Mouse (Mus musculus) gastrocnemius, adult 2 months (tissue): ENCODE results near the gene Hivep3. TPM values are rescaled to one million over a fixed set of nuclear protein-coding genes. Genes with fewer than 3 reads are reported as not detected.

ENCODE experiments used
- DNase-seq: peaks from one replicate; pipeline ENCODE4 v3.0.0; 2022
- H3K27ac ChIP-seq: fragments of 200-600 bp; 2 replicates; pipeline ENCODE4 v1.8.1; 2022; ENCODE audit warnings: mild to moderate bottlenecking
- H3K4me3 ChIP-seq: fragments of 200-600 bp; 2 replicates; pipeline ENCODE4 v1.8.1; 2022; ENCODE audit warnings: mild to moderate bottlenecking, moderate library complexity
- CTCF ChIP-seq: fragments of 200-600 bp; IDR thresholded peaks from 2 replicates; pipeline ENCODE4 v1.8.1; 2022; ENCODE audit warnings: antibody characterized with exemption, mild to moderate bottlenecking, moderate library complexity
- intact Hi-C: fragments of 180-260 bp; cut with DNase I; formaldehyde crosslinking; loops from one replicate; pipeline ENCODE4 v1.15.1; 2025
- total RNA-seq, 2 experiments: library from RNA; stranded (reverse); gene quantifications; 2 replicates each; pipeline ENCODE4 v1.2.3; 2021

Gene Hivep3
- total RNA-seq, 2 experiments from 2014 or later, result 1.7 to 3.5 TPM

DNA sequence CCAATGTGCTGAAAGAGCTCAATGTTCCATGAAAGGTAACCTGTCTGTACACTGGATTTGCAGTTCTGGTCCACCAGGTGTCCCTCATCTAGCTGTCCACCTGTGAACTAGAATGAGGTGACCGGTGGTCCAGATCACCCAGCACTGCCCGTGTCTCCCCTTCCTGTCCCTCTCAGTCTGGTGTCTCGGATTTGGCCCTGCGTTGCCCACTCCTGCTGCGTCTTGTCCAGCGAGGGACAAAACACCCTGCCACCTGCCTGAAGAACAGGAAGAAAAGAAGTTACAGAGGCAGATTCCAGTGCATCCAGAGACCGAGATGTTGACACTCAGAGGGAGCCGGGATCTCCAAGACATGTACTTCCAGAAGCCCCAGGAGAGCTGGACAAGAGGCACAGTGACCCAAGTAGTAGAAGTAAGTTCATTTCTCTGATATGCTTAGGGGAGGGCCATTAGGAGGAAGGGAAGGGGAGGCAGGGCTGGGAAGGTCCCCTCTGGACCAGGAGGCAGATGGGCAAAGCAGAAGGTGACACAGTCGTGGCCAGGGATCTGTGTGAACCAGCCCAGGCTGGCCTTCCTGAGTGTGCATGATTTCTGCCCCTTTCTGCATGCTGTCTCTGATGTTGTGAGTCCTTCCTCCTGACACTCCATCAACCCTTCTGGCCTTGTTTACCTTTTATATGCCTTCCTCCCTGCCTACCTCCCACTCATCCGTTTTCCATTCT, 138.4 kb downstream of the Hivep3 start:
- no peak for DNase-seq
- intact Hi-C loops, result no loop called here
- Histone ChIP-seq H3K27ac (no peak overlapping the region), H3K4me3 (no peak overlapping the region)
- no peak for TF ChIP-seq CTCF

DNA sequence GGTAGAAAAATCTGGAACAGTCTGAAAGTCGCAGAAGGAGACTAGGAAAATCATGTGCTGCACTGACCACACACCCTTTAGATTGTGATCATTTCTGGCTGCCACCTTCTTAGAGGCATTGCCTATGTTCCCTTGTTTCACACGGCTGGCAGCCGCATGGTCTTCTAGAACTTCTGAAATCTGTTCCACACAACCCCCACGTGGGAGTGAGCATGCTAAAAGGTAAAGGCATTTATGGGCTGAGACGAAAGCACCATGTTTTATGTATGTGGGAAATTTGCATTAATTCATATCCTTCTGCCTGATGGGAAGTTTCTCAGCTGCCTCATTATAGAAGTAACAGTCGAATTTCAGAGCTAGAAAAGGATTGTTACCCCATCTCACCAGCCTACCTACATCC, 140.4 kb downstream of the Hivep3 start:
- no peak overlapping the region for H3K27ac ChIP-seq
- no peak for TF ChIP-seq CTCF
- H3K4me3 ChIP-seq, result no peak overlapping the region
- intact Hi-C loops, result no loop called here
- DNase-seq, result no peak

DNA sequence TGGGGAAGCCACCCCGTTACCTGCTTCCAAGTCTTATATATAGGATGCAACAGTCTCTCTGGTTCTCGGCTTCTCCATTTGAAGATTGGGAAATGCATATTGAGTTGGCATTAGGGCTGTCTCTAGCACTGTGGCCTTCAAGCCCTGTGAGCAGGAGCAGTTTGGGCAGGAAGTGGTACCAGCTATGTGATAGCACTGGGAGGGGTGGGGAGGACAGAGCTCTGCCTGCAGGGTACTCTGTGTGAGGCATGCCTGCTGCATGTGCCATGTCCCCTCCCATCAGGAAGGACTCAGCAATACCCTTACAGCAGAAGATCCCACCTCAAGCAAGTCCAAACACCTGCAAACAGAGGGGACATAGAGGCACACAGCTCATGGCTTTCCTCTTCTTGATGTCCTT, 142.0 kb downstream of the Hivep3 start:
- no peak overlapping the region for H3K27ac ChIP-seq

DNA sequence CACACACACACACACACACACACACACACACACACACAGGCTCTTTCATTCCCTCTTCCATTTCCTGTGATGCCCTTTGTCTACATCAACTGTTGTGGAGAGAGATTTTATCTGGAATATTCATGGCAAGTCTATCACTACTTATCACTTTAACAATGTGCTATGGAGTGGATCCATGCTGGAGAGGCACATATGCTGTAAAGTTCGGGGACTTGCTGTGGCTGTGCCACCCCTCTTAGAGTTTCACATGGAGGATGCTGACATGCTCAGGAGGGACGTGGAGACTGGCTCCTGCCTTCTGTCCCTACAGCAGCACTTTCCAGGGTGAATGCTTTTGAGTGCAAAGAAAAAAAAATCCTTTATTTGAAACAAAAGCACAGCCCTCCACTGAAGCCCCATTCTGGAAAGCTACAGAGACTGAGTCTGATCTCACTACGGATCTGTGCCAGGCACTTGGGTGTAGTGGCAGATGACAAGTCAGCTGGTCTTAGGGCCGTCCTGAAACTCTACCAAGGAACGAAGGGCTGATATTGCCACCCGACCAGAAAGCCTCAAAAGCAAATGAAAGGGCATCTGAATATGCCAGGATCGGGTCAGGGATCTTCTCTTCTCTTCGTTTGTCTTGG, 143.1 kb downstream of the Hivep3 start:
- H3K27ac ChIP-seq, result no peak overlapping the region
- no peak for DNase-seq
- TF ChIP-seq CTCF, result no peak
- intact Hi-C loops, result no loop called here
- H3K4me3 ChIP-seq, result no peak overlapping the region

More for the DNA sequence above, 142.0 kb downstream of the Hivep3 start:
- H3K4me3 ChIP-seq, result no peak overlapping the region
- intact Hi-C loops, result no loop called here
- TF ChIP-seq CTCF, result no peak
- no peak for DNase-seq

DNA sequence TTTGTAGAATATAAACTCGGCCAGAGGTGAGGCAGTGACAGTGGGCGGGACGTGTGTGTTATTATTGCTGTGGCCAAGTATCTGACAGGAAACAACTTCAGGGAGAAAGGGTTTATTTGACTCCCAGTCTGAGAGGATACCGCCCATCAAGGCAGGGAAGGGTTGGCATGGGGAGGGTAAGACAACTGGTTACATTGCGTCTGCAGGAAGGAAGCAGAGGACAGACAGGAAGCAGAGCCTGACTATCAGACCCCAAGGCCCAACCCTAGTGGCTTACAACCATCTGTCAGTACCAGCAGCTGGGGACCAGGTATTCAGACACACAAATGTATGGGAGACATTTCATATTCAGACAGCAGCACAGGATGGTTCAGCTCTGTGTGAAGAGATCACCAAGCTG, 144.6 kb downstream of the Hivep3 start:
- DNase-seq, result no peak
- Histone ChIP-seq H3K27ac (no peak overlapping the region), H3K4me3 (no peak overlapping the region)
- intact Hi-C loops, result no loop called here
- TF ChIP-seq CTCF, result no peak

DNA sequence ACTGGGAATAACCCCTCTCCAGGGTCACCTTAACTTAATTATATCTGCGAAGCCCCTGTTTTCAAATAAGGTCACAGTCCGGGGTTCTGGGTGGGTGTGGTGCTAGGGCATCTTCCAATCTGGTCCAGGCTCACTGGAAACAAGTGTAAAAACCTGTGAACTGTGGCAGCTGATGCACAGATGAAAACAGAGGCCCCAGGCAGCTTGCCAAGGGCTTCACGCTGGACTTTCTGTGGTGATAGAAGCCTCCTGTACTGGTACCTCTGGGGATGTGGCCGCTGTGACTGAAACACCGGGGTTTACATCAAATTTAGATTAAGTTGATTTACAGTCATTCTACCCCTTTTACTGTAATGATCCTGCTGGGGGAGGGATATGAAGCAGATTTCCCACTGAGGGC, 146.1 kb downstream of the Hivep3 start:
- no peak for TF ChIP-seq CTCF
- DNase-seq, result no peak
- intact Hi-C loops, result no loop called here
- H3K27ac ChIP-seq, result no peak overlapping the region
- H3K4me3 ChIP-seq, result no peak overlapping the region

DNA sequence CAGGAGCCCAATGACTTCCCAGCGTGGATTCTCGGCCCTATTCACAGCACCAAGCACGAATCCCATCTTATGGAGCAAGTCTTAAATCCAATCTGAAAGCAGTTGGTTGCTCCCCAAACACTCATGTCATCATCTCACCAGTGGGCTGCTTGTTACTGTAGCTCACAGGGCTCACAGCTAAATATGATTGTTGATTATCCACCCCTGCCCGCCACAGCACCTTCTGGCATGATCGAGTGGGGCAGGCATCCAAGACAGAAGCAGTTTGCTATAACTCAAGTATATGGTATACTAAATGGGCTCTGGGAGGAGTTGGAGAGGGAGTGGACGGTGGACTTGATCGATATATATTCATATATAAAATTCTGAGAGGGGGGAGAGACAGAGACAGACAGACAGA, 146.7 kb downstream of the Hivep3 start:
- intact Hi-C loops, result no loop called here

DNA sequence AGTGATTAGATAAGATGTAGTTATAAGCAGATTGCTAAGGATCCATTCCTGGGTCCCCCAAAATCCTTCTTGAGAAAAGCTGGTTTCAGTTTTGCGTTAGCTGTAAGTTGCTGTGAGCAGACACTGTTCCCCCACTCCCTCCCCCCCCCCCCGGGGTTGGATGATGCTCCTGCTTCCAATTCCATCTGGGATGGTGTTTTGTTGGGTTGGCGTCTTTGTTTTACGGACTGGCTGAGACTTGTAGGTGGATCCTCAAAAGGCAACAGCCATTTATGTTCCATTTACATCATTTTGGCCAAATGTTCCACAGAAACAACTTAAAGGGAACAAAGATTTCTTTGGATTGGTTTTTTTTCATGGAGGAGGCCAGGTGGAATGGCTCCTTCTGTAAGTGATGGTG, 147.7 kb downstream of the Hivep3 start:
- DNase-seq, result no peak
- intact Hi-C loops, result no loop called here
- Histone ChIP-seq H3K27ac (no peak overlapping the region), H3K4me3 (no peak overlapping the region)
- TF ChIP-seq CTCF, result no peak

More for the DNA sequence above, 146.7 kb downstream of the Hivep3 start:
- no peak for TF ChIP-seq CTCF
- no peak overlapping the region for H3K27ac ChIP-seq
- no peak for DNase-seq
- no peak overlapping the region for H3K4me3 ChIP-seq

DNA sequence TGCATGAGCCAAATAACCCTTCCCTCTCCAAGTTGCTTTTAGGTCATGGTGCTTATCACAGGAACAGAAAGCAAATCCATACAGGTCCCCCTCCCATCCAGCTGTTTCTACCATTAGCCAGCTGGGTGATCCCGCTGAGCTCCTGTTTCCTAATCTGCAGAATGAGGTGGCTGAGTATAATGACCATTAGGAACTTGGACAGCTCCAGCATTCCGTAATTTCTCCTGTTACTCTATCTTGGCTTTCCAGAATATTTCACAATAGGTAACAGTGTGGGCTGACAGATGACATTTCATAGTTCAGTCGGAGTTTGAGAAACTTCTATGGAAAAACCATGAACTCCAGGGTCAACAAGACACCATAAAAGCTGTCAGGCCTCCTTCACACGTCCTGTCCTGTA, 148.8 kb downstream of the Hivep3 start:
- H3K4me3 ChIP-seq, result no peak overlapping the region
- intact Hi-C loops, result no loop called here

DNA sequence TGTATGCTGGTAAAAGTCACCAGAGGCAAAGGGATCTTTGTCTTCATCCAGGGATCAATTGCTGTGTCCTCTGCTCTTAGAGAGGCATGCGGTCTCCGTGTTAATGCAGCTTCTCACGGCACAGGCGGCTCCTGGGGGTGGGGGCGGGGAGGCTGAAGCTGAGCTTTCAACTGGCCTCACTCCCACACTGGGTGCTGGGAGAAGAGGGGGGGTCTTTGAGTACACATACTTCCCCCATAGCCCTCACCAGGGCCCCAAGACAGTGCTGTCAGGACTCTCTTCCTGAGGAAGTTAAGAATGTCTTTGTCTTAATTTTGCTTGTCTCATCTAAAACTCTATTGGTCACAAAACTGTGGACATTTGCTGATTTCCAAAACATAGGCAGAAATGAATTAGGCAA, 149.2 kb downstream of the Hivep3 start:
- intact Hi-C loops, result no loop called here
- DNase-seq, result no peak
- Histone ChIP-seq H3K4me3 (no peak overlapping the region), H3K27ac (no peak overlapping the region)
- no peak for TF ChIP-seq CTCF

More for the DNA sequence above, 148.8 kb downstream of the Hivep3 start:
- DNase-seq, result no peak
- no peak overlapping the region for H3K27ac ChIP-seq
- no peak for TF ChIP-seq CTCF

DNA sequence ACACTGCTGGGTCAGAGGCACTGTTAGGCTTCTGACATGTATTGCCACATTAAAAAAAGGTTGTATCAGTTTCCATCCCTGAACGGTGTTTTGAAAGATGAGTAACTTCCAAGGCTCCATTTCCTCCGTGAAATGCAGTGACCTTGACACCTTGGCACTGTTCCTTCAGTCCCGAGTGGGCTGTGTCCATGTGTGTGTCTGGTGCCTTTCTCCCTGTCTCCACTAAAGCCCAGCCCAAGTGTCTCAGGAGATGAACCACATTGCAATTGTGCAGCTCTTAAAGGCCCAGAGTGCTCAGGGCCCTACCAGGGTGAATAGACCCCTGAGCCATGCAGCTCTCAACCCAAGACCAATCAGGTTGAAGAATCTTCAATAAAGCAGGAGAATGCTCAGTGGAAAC, 153.0 kb downstream of the Hivep3 start:
- Histone ChIP-seq H3K27ac (no peak overlapping the region), H3K4me3 (no peak overlapping the region)
- intact Hi-C loops, result no loop called here
- no peak for DNase-seq
- no peak for TF ChIP-seq CTCF

DNA sequence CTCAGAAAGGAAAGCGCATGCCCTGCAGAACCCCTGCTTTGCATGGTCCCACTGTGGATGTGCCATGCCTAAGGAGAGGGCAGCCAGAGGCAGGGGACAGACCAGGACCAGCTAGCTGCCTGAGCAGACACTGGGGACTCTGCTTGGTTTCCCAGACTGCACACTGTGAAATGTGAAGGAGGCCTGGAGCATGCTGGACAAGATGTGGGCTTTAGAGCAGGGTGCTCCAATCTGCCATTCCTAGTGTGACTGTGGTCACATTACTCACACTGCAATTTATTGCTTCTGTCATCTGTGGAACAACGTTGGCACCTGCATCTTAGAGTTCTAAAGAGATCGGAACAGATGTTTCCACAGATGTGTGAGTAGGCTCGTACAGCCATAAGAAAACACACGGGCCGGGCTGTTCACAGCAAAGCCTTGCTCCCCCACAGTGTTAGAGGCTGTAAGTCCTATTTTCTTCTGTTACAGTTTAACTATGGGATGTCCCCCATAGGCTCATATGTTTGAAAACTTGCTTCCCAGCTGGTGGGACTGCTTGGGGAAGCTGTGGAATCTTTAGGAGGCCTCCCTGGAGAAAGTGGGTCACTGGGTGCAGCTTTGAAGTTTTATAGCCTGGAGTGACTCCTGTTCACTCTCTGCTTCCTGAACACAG, 154.1 kb downstream of the Hivep3 start:
- H3K4me3 ChIP-seq, result no peak overlapping the region
- intact Hi-C loops, result no loop called here
- H3K27ac ChIP-seq, result no peak overlapping the region
- DNase-seq, result no peak
- TF ChIP-seq CTCF, result no peak

DNA sequence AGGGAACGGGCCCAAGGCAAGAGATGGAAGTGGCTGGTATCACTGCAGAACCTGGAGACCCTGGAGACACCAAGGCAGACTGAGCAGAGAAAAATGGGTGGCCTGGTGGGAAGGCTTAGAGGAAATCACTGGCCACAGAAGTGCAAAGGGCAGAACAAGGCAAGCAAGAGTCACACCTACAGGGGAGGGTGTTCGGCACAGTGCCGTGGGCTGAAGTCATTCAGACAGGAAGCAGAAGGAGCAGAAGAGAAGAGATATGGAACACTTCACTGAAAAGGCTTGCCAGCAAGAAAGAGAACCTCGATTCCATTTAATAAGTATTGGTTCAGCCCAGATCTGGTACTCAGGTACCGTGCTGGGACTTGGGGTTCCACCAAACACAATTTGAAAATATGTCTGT, 156.2 kb downstream of the Hivep3 start:
- Histone ChIP-seq H3K4me3 (no peak overlapping the region), H3K27ac (no peak overlapping the region)
- TF ChIP-seq CTCF, result no peak
- intact Hi-C loops, result no loop called here
- no peak for DNase-seq
